Mouse (Mus musculus) left cerebral cortex, adult 9 months (tissue): ENCODE measurements around the gene Usp18.

Source experiments
- DNase-seq, 2 experiments: peaks; one replicate each; pipeline ENCODE4 v3.0.0; 2022; ENCODE audit warnings: low spot score in 2 of 2

Gene Usp18

GRCm38 (mm10) chr6:121303466-121304220 lies 57.9 kb downstream of the Usp18 start:
- DNase-seq: no peak

- DNase-seq: no peak
Measured at GRCm38 (mm10) chr6:121304630-121305029, 58.9 kb downstream of the Usp18 start.

- no peak for DNase-seq
Measured at GRCm38 (mm10) chr6:121305571-121305970, 59.9 kb downstream of the Usp18 start.

- DNase-seq: no peak
Measured at GRCm38 (mm10) chr6:121310984-121311383, 65.3 kb downstream of the Usp18 start.

- DNase-seq: no peak
Measured at GRCm38 (mm10) chr6:121319099-121319498, 73.4 kb downstream of the Usp18 start.
